Mouse (Mus musculus): ENCODE results near the gene Gm1043. TPM values are rescaled to one million over a fixed set of nuclear protein-coding genes. Genes with fewer than 3 reads are reported as not detected.
A peak's percentile ranks its signal among the peaks of the same experiment; 100 is the strongest.

Gm1043 gene
- polyA plus RNA-seq, 1 experiment from 2014 or later = 0.07 TPM

GRCm38 (mm10) chr5:37154472-37154871 is 69.3 kb downstream of the Gm1043 start:
- H3K36me3 ChIP-seq (ENCODE audit: control insufficient read depth, insufficient read depth, low read length) = no peaks in the 10 kb centered on the region
- H3K27me3 ChIP-seq (ENCODE audit: control insufficient read depth, insufficient read depth, low read length) = no peaks in the 10 kb centered on the region
- no peak overlapping the region for H3K27ac ChIP-seq (ENCODE audit: low read depth, low read length)
- H3K4me3 ChIP-seq (ENCODE audit: low read depth, low read length) = no peak overlapping the region
- no peak overlapping the region for H3K9ac ChIP-seq (ENCODE audit: low read length)
- no peaks in the 10 kb centered on the region for H3K4me1 ChIP-seq (replicated peaks; ENCODE audit: control insufficient read depth, insufficient read depth, low read length)
- ATAC-seq (replicated peaks; ENCODE audit: low FRiP score) = no peak
- H3K4me2 ChIP-seq (ENCODE audit: low read depth, low read length, severe bottlenecking) = no peak overlapping the region
- H3K9me3 ChIP-seq (ENCODE audit: control insufficient read depth, low read length) = no peaks in the 10 kb centered on the region
- 83% methylated on average over 7 of the region's 7 CpGs for whole genome bisulfite sequencing
- no peak for DNase-seq (ENCODE audit: low spot score)

DNA sequence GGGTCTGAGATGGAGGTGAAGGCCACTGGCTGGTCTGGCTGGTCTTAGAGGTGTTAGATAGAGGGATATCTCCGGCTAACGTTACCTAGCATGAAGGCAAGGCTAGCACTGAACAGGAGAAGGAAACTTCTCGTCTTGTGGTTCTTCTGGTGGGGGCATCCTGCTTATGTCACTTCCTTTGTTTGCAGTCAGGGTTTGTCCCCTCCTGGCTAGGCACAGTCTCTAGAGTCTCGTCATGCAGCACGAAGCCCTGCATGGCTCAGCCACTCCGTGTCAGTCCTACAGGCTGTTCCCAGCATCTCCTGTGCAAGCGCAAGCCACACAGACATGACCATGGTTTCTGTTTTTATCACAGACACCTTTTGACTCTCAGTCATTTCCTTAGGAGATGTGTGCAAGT is 73.2 kb downstream of the Gm1043 start:
- H3K4me2 ChIP-seq (ENCODE audit: low read depth, low read length, severe bottlenecking) = no peak overlapping the region
- WGBS = 78% methylated on average over 7 of the region's 7 CpGs
- H3K27ac ChIP-seq (ENCODE audit: low read depth, low read length) = no peak overlapping the region
- no peaks in the 10 kb centered on the region for H3K9me3 ChIP-seq (ENCODE audit: control insufficient read depth, low read length)
- no peak for ATAC-seq (replicated peaks; ENCODE audit: low FRiP score)
- DNase-seq (ENCODE audit: low spot score) = no peak
- H3K9ac ChIP-seq (ENCODE audit: low read length) = no peak overlapping the region
- H3K27me3 ChIP-seq (ENCODE audit: control insufficient read depth, insufficient read depth, low read length) = peaks cover 20% of the 10 kb centered on the region
- no peak overlapping the region for H3K4me3 ChIP-seq (ENCODE audit: low read depth, low read length)
- H3K36me3 ChIP-seq (ENCODE audit: control insufficient read depth, insufficient read depth, low read length) = no peaks in the 10 kb centered on the region
- H3K4me1 ChIP-seq (replicated peaks; ENCODE audit: control insufficient read depth, insufficient read depth, low read length) = peaks cover 3% of the 10 kb centered on the region; the same call in 1 of the 2 replicates

DNA sequence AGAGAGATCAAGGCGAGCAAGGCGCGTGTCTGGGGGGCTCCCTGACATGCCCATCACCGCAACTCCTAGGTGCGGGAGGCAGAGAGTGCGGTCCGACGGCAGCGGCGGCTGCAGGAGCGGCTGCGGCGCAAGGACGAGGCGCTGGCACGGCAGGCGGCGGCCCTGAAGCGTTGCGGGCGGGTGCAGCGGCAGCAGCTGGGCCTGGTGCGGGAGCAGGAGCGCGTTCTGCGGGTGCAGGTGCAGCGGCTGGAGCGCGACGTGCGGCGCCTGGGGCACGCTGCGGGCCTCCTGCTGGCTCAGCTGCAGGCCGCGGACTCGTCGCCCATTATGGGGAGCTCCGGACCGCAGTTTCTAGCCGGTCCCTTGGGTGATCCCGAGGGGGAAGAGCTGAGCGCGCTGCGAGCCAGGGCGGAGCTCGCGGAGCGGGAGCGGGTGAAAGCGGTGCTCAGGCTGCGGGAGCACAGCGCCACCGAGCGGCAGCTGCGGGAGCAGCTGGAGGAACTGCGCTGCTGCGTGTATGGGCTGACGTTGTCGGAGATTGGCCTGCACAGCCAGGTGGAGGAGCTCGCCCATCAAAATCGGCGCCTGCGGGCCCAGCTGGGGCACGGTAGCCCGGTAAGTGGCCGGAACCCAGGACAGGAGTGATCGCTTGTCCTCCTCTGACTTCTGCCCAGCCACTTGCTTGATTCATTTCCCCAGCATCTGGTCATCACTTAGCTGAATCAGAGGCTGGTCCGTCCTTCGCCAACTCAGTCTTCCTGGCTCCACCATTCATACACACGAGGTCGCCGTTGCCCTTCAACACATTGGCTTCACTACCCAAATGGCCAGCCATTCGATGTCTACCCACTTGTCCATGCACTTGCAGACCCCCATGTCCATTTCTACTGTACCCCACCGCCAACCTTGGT is 78.0 kb downstream of the Gm1043 start:
- no peaks in the 10 kb centered on the region for H3K9me3 ChIP-seq (ENCODE audit: control insufficient read depth, low read length)
- peaks cover 28% of the 10 kb centered on the region for H3K27me3 ChIP-seq (ENCODE audit: control insufficient read depth, insufficient read depth, low read length)
- H3K4me3 ChIP-seq (ENCODE audit: low read depth, low read length) = peak overlapping the region; percentile 43
- peaks cover 3% of the 10 kb centered on the region; the same call in 1 of the 2 replicates for H3K4me1 ChIP-seq (replicated peaks; ENCODE audit: control insufficient read depth, insufficient read depth, low read length)
- no peaks in the 10 kb centered on the region for H3K36me3 ChIP-seq (ENCODE audit: control insufficient read depth, insufficient read depth, low read length)
- peak overlapping the region; percentile 56 for H3K9ac ChIP-seq (ENCODE audit: low read length)
- ATAC-seq (replicated peaks; ENCODE audit: low FRiP score) (peak; percentile 72), DNase-seq (ENCODE audit: low spot score) (peak; percentile 90)
- 7% methylated on average over 72 of the region's 75 CpGs for WGBS
- H3K4me2 ChIP-seq (ENCODE audit: low read depth, low read length, severe bottlenecking) = peak overlapping the region; percentile 78
- no peak overlapping the region for H3K27ac ChIP-seq (ENCODE audit: low read depth, low read length)

DNA sequence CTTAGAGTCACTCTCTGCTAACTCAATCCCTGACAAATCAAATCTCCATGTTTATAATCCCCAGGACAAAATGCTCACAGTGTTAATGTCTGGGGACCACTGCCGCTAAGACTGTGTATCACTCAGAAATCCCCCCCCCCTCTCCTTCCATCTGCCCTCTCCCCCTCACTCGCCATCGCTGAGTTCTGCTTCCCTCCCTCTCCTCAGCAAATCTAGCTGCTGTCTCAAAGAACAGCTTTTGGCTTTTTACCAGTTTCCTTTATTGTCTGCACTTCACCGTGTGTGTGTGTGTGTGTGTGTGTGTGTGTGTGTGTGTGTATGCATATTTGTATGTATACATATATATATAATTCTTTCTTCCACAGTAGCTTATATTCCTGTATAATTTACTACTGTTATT is 91.3 kb downstream of the Gm1043 start:
- WGBS = 74% methylated on average over 4 of the region's 4 CpGs
- no peaks in the 10 kb centered on the region for H3K9me3 ChIP-seq (ENCODE audit: control insufficient read depth, low read length)
- H3K4me1 ChIP-seq (replicated peaks; ENCODE audit: control insufficient read depth, insufficient read depth, low read length) = no peaks in the 10 kb centered on the region
- H3K27me3 ChIP-seq (ENCODE audit: control insufficient read depth, insufficient read depth, low read length) = no peaks in the 10 kb centered on the region
- ATAC-seq (replicated peaks; ENCODE audit: low FRiP score) (no peak), DNase-seq (ENCODE audit: low spot score) (no peak)
- H3K27ac ChIP-seq (ENCODE audit: low read depth, low read length) = no peak overlapping the region
- H3K9ac ChIP-seq (ENCODE audit: low read length) = no peak overlapping the region
- H3K4me3 ChIP-seq (ENCODE audit: low read depth, low read length) = no peak overlapping the region
- H3K36me3 ChIP-seq (ENCODE audit: control insufficient read depth, insufficient read depth, low read length) = no peaks in the 10 kb centered on the region
- no peak overlapping the region for H3K4me2 ChIP-seq (ENCODE audit: low read depth, low read length, severe bottlenecking)

DNA sequence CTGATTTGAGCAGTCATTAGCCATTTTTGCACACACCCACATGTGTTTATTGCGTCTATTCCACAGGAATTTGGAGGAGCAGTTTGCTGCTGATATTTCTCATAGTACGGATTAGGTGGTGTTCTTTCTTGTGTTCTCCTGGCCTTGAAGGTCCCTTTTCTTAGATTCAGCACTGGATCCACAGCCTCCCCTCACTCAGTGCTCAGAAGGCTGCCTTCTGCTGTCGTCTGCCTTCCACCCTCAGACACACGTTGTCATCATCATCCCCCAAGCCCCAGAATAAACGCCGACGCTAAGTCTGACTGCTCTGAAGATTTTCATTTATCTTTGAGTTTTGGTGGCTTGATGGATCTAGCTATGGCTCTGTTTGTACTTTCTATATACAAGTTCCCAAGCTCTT is 91.9 kb downstream of the Gm1043 start:
- Histone ChIP-seq H3K4me2 (ENCODE audit: low read depth, low read length, severe bottlenecking) (no peak overlapping the region), H3K4me1 (replicated peaks; ENCODE audit: control insufficient read depth, insufficient read depth, low read length) (no peaks in the 10 kb centered on the region), H3K9me3 (ENCODE audit: control insufficient read depth, low read length) (no peaks in the 10 kb centered on the region), H3K27me3 (ENCODE audit: control insufficient read depth, insufficient read depth, low read length) (no peaks in the 10 kb centered on the region), H3K4me3 (ENCODE audit: low read depth, low read length) (no peak overlapping the region), H3K36me3 (ENCODE audit: control insufficient read depth, insufficient read depth, low read length) (no peaks in the 10 kb centered on the region), H3K9ac (ENCODE audit: low read length) (no peak overlapping the region), H3K27ac (ENCODE audit: low read depth, low read length) (no peak overlapping the region)
- DNase-seq (ENCODE audit: low spot score) (no peak), ATAC-seq (replicated peaks; ENCODE audit: low FRiP score) (no peak)
- WGBS = 81% methylated on average over 7 of the region's 7 CpGs

- DNase-seq (ENCODE audit: low spot score) (no peak), ATAC-seq (replicated peaks; ENCODE audit: low FRiP score) (no peak)
- H3K4me2 ChIP-seq (ENCODE audit: low read depth, low read length, severe bottlenecking) = no peak overlapping the region
- no peaks in the 10 kb centered on the region for H3K36me3 ChIP-seq (ENCODE audit: control insufficient read depth, insufficient read depth, low read length)
- no peaks in the 10 kb centered on the region for H3K4me1 ChIP-seq (replicated peaks; ENCODE audit: control insufficient read depth, insufficient read depth, low read length)
- H3K4me3 ChIP-seq (ENCODE audit: low read depth, low read length) = no peak overlapping the region
- 66% methylated on average over 4 of the region's 4 CpGs for WGBS
- H3K9ac ChIP-seq (ENCODE audit: low read length) = no peak overlapping the region
- no peak overlapping the region for H3K27ac ChIP-seq (ENCODE audit: low read depth, low read length)
- H3K27me3 ChIP-seq (ENCODE audit: control insufficient read depth, insufficient read depth, low read length) = no peaks in the 10 kb centered on the region
- no peaks in the 10 kb centered on the region for H3K9me3 ChIP-seq (ENCODE audit: control insufficient read depth, low read length)
Measured at GRCm38 (mm10) chr5:37178811-37179210, 93.6 kb downstream of the Gm1043 start.

DNA sequence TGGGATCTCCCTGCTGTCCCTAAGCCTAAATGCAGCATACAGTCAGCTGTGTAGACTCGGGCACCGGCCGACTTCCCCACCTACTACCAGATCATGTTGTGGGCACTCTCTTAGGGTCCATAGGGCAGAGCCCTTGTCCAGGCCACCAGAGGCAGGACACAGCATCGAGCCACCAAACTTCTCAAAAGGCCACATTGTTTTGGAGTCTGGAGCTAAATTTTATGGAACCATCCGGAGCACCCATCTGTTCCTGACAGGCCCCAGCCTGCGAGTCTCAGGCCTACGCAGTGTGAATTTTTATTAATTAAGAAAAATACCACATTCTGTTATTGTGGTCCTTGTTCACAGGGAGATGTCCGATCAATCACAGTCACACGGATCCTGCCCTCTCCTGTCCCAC is 94.7 kb downstream of the Gm1043 start:
- Histone ChIP-seq H3K4me1 (replicated peaks; ENCODE audit: control insufficient read depth, insufficient read depth, low read length) (no peaks in the 10 kb centered on the region), H3K9ac (ENCODE audit: low read length) (no peak overlapping the region), H3K27ac (ENCODE audit: low read depth, low read length) (no peak overlapping the region), H3K9me3 (ENCODE audit: control insufficient read depth, low read length) (no peaks in the 10 kb centered on the region), H3K4me3 (ENCODE audit: low read depth, low read length) (no peak overlapping the region), H3K27me3 (ENCODE audit: control insufficient read depth, insufficient read depth, low read length) (no peaks in the 10 kb centered on the region), H3K4me2 (ENCODE audit: low read depth, low read length, severe bottlenecking) (no peak overlapping the region), H3K36me3 (ENCODE audit: control insufficient read depth, insufficient read depth, low read length) (no peaks in the 10 kb centered on the region)
- 96% methylated on average over 9 of the region's 9 CpGs for WGBS
- DNase-seq (ENCODE audit: low spot score) (no peak), ATAC-seq (replicated peaks; ENCODE audit: low FRiP score) (no peak)

DNA sequence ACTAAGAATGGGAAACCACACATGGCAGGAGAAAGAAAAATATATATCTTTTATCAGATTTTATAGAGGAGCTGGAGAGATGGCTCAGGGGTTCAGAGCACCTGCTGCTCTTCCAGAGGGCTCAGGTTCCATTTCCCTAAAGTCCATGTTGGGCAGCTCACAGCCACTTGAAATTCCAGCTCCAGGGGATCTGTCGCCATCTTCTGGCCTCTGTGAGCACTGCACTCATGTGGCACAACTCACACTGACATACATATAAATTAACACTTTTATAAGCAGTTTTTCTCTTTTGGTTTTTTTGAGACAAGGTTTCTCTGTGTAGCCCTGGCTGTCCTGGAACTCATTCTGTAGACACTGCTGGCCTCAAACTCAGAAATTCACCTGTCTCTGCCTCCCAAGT is 95.5 kb downstream of the Gm1043 start:
- H3K4me3 ChIP-seq (ENCODE audit: low read depth, low read length) = no peak overlapping the region
- H3K27me3 ChIP-seq (ENCODE audit: control insufficient read depth, insufficient read depth, low read length) = no peaks in the 10 kb centered on the region
- 56% methylated on average over 1 of the region's 1 CpGs for WGBS
- no peak overlapping the region for H3K9ac ChIP-seq (ENCODE audit: low read length)
- H3K9me3 ChIP-seq (ENCODE audit: control insufficient read depth, low read length) = no peaks in the 10 kb centered on the region
- H3K4me1 ChIP-seq (replicated peaks; ENCODE audit: control insufficient read depth, insufficient read depth, low read length) = no peaks in the 10 kb centered on the region
- ATAC-seq (replicated peaks; ENCODE audit: low FRiP score) (no peak), DNase-seq (ENCODE audit: low spot score) (no peak)
- H3K27ac ChIP-seq (ENCODE audit: low read depth, low read length) = no peak overlapping the region
- H3K36me3 ChIP-seq (ENCODE audit: control insufficient read depth, insufficient read depth, low read length) = no peaks in the 10 kb centered on the region
- no peak overlapping the region for H3K4me2 ChIP-seq (ENCODE audit: low read depth, low read length, severe bottlenecking)

GRCm38 (mm10) chr5:37184605-37185004 is 99.4 kb downstream of the Gm1043 start:
- H3K27me3 ChIP-seq (ENCODE audit: control insufficient read depth, insufficient read depth, low read length) = no peaks in the 10 kb centered on the region
- H3K4me2 ChIP-seq (ENCODE audit: low read depth, low read length, severe bottlenecking) = no peak overlapping the region
- H3K9ac ChIP-seq (ENCODE audit: low read length) = no peak overlapping the region
- DNase-seq (ENCODE audit: low spot score) = no peak
- H3K36me3 ChIP-seq (ENCODE audit: control insufficient read depth, insufficient read depth, low read length) = no peaks in the 10 kb centered on the region
- no peak for ATAC-seq (replicated peaks; ENCODE audit: low FRiP score)
- H3K4me1 ChIP-seq (replicated peaks; ENCODE audit: control insufficient read depth, insufficient read depth, low read length) = no peaks in the 10 kb centered on the region
- WGBS = 77% methylated on average over 7 of the region's 7 CpGs
- H3K27ac ChIP-seq (ENCODE audit: low read depth, low read length) = no peak overlapping the region
- no peaks in the 10 kb centered on the region for H3K9me3 ChIP-seq (ENCODE audit: control insufficient read depth, low read length)
- no peak overlapping the region for H3K4me3 ChIP-seq (ENCODE audit: low read depth, low read length)
